Mouse (Mus musculus) CD4-positive, CD25-positive, alpha-beta regulatory T cell, adult 4 months (primary cell): ENCODE data around the gene Stk40. TPM values are rescaled to one million over a fixed set of nuclear protein-coding genes. Genes with fewer than 3 reads are reported as not detected.

Experiments used
- ATAC-seq: one replicate; pipeline ENCODE4 v1.8.0; 2017
- polyA plus RNA-seq, 2 experiments: library from polyadenylated mRNA; unstranded; fragments of 100-300 nt; shearing (Covaris generic); gene quantifications; one replicate each; pipeline ENCODE4 v1.2.1; 2017

Stk40 gene
- polyA plus RNA-seq, 2 experiments from 2014 or later: 11.4 to 23.2 TPM

- ATAC-seq: no peak
Observed at GRCm38 (mm10) chr4:126099365-126099764, 4.4 kb upstream of the Stk40 start.

- ATAC-seq: no peak
Observed at GRCm38 (mm10) chr4:126100764-126101163, 3.0 kb upstream of the Stk40 start.

GRCm38 (mm10) chr4:126102061-126102841 is 1.5 kb upstream of the Stk40 start:
- no peak for ATAC-seq

- peak; percentile 66 for ATAC-seq
Observed at GRCm38 (mm10) chr4:126103057-126103581, 638 bp upstream of the Stk40 start.

GRCm38 (mm10) chr4:126104261-126105075 is 711 bp downstream of the Stk40 start:
- ATAC-seq: no peak

- ATAC-seq: no peak
Observed at GRCm38 (mm10) chr4:126105131-126105783, 1.5 kb downstream of the Stk40 start.

- ATAC-seq: no peak
Observed at GRCm38 (mm10) chr4:126108061-126108740, 4.4 kb downstream of the Stk40 start.

GRCm38 (mm10) chr4:126109613-126110373 is 6.0 kb downstream of the Stk40 start:
- ATAC-seq: peak; percentile 40

- ATAC-seq: peak; percentile 87
Observed at GRCm38 (mm10) chr4:126110374-126111152, 6.8 kb downstream of the Stk40 start.

- peak; percentile 36 for ATAC-seq
Observed at GRCm38 (mm10) chr4:126111153-126111549, 7.4 kb downstream of the Stk40 start.

GRCm38 (mm10) chr4:126113243-126113642 is 9.5 kb downstream of the Stk40 start:
- ATAC-seq: no peak

GRCm38 (mm10) chr4:126113943-126114342 is 10.2 kb downstream of the Stk40 start:
- ATAC-seq: no peak

GRCm38 (mm10) chr4:126115411-126115810 is 11.7 kb downstream of the Stk40 start:
- ATAC-seq: no peak

- ATAC-seq: no peak
Observed at GRCm38 (mm10) chr4:126115871-126116521, 12.2 kb downstream of the Stk40 start.

GRCm38 (mm10) chr4:126117116-126117515 is 13.4 kb downstream of the Stk40 start:
- ATAC-seq: no peak

- no peak for ATAC-seq
Observed at GRCm38 (mm10) chr4:126118651-126119050, 14.9 kb downstream of the Stk40 start.

GRCm38 (mm10) chr4:126119051-126119450 is 15.3 kb downstream of the Stk40 start:
- no peak for ATAC-seq

GRCm38 (mm10) chr4:126120052-126120451 is 16.3 kb downstream of the Stk40 start:
- ATAC-seq: no peak

- ATAC-seq: no peak
Observed at GRCm38 (mm10) chr4:126120506-126120905, 16.7 kb downstream of the Stk40 start.
